ENCODE assay signal across 13 mouse cellular contexts in genomic region chr2:64079765-64080164, GRCm38 (mm10). TPM values are rescaled to one million over a fixed set of nuclear protein-coding genes. Genes with fewer than 3 reads are reported as not detected.
DNase-seq lines count a peak whose midpoint lies in the region; ATAC-seq and TF ChIP-seq lines count a peak whose summit lies in the region.
"Had no signal": no experiment of that assay in that cellular context is flagged by ENCODE, and none has a peak within 500 bp of the region (broad histone marks: within the 10 kb centered on the region; RNA-seq: fewer than 3 reads in every experiment).

No protein-coding gene starts in this region.

- H3K9ac ChIP-seq in forebrain, postnatal 0 days = no peak overlapping the region
- H3K9ac ChIP-seq in midbrain, embryonic 14.5 days (replicated peaks; ENCODE audit: low read length) = no peak overlapping the region; the same call in 1 of the 2 replicates
- no peak overlapping the region for H3K9ac ChIP-seq in kidney, embryonic 14.5 days (ENCODE audit: low read depth, low read length)

- H3K36me3 ChIP-seq in embryonic facial prominence, embryonic 10.5 days (replicated peaks) = no peaks in the 10 kb centered on the region
- H3K36me3 ChIP-seq in forebrain, postnatal 0 days (ENCODE audit: insufficient read depth) = no peaks in the 10 kb centered on the region
- H3K36me3 ChIP-seq in midbrain, embryonic 14.5 days (ENCODE audit: control insufficient read depth, insufficient read depth, low read length) = no peaks in the 10 kb centered on the region
- no peaks in the 10 kb centered on the region for H3K36me3 ChIP-seq in kidney, embryonic 14.5 days (ENCODE audit: control insufficient read depth, insufficient read depth, low read length)

- no peak overlapping the region for H3K4me3 ChIP-seq in embryonic facial prominence, embryonic 10.5 days
- no peak overlapping the region for H3K4me3 ChIP-seq in forebrain, postnatal 0 days (ENCODE audit: low read depth, low read length)
- H3K4me3 ChIP-seq in midbrain, embryonic 14.5 days (replicated peaks; ENCODE audit: low read depth, low read length) = no peak overlapping the region
- H3K4me3 ChIP-seq in kidney, embryonic 14.5 days (ENCODE audit: low read length) = no peak overlapping the region
- H3K4me3 ChIP-seq: myocyte had no signal

- peaks cover 87% of the 10 kb centered on the region for H3K4me1 ChIP-seq in embryonic facial prominence, embryonic 10.5 days
- no peaks in the 10 kb centered on the region for H3K4me1 ChIP-seq in forebrain, postnatal 0 days (ENCODE audit: insufficient read depth)
- peaks cover 53% of the 10 kb centered on the region for H3K4me1 ChIP-seq in midbrain, embryonic 14.5 days (ENCODE audit: control insufficient read depth, insufficient read depth, low read length)
- H3K4me1 ChIP-seq in kidney, embryonic 14.5 days (ENCODE audit: control insufficient read depth, insufficient read depth, low read length) = peaks cover 28% of the 10 kb centered on the region; the same call in 1 of the 2 replicates

- no peak overlapping the region for H3K4me2 ChIP-seq in forebrain, postnatal 0 days (ENCODE audit: low read depth)
- peak overlapping the region; percentile 32 for H3K4me2 ChIP-seq in midbrain, embryonic 14.5 days (ENCODE audit: low read length)
- no peak overlapping the region for H3K4me2 ChIP-seq in kidney, embryonic 14.5 days (replicated peaks; ENCODE audit: low read depth, low read length)

- DNase-seq in heart, adult 11 months = peak; percentile 56
- no peak for DNase-seq in heart, adult 9 months (ENCODE audit: low spot score in 2 of 2)
- DNase-seq in embryonic facial prominence, embryonic 10.5 days (ENCODE audit: low spot score) = peak; percentile 28
- DNase-seq in forebrain, postnatal 0 days = peak; percentile 51
- DNase-seq in midbrain, embryonic 14.5 days = peak; percentile 67
- no peak for DNase-seq in kidney, postnatal 14 days
- DNase-seq in layer of hippocampus, postnatal 10 days (ENCODE audit: low spot score in 2 of 2) = no peak
- DNase-seq: cerebellum, adult 9-11 months; lung, postnatal 36 days; thymus, postnatal 14 days had no signal

- no peak for TF ChIP-seq CTCF in forebrain, postnatal 0 days (IDR thresholded peaks at IDR 0.05; ENCODE audit: low read depth)

- peak; percentile 77 for ATAC-seq in forebrain, postnatal 0 days
- ATAC-seq in midbrain, embryonic 14.5 days (ENCODE audit: low FRiP score, low TSS enrichment) = peak; percentile 58; the same call in 1 of the 2 replicates
- ATAC-seq in kidney, embryonic 14.5 days (ENCODE audit: low FRiP score, low TSS enrichment) = no peak
- ATAC-seq: intestine, postnatal 0 days had no signal

- no peaks in the 10 kb centered on the region for H3K9me3 ChIP-seq in embryonic facial prominence, embryonic 10.5 days
- no peaks in the 10 kb centered on the region for H3K9me3 ChIP-seq in forebrain, postnatal 0 days (ENCODE audit: low read length)
- H3K9me3 ChIP-seq in midbrain, embryonic 14.5 days (ENCODE audit: control insufficient read depth, low read length) = no peaks in the 10 kb centered on the region
- H3K9me3 ChIP-seq in kidney, embryonic 14.5 days (ENCODE audit: control insufficient read depth, low read length) = no peaks in the 10 kb centered on the region

- no peaks in the 10 kb centered on the region for H3K27me3 ChIP-seq in embryonic facial prominence, embryonic 10.5 days (replicated peaks; ENCODE audit: low read depth, poor library complexity, severe bottlenecking)
- no peaks in the 10 kb centered on the region for H3K27me3 ChIP-seq in forebrain, postnatal 0 days (ENCODE audit: insufficient read depth, low read length)
- no peaks in the 10 kb centered on the region for H3K27me3 ChIP-seq in midbrain, embryonic 14.5 days (ENCODE audit: control insufficient read depth, insufficient read depth, low read length)
- no peaks in the 10 kb centered on the region for H3K27me3 ChIP-seq in kidney, embryonic 14.5 days (ENCODE audit: control insufficient read depth, insufficient read depth, low read length)

- H3K27ac ChIP-seq in embryonic facial prominence, embryonic 10.5 days (replicated peaks) = no peak overlapping the region; the same call in 1 of the 2 replicates
- no peak overlapping the region for H3K27ac ChIP-seq in forebrain, postnatal 0 days (ENCODE audit: low read depth, low read length)
- H3K27ac ChIP-seq in midbrain, embryonic 14.5 days (replicated peaks; ENCODE audit: low read depth, low read length) = peak overlapping the region; percentile 49
- H3K27ac ChIP-seq in kidney, embryonic 14.5 days (ENCODE audit: low read depth, low read length) = no peak overlapping the region

- 18% methylated on average over 4 of the region's 4 CpGs for WGBS in embryonic facial prominence, embryonic 10.5 days
- WGBS in forebrain, postnatal 0 days = 15% methylated on average over 4 of the region's 4 CpGs
- WGBS in midbrain, embryonic 14.5 days = 3% methylated on average over 4 of the region's 4 CpGs
- 29% methylated on average over 4 of the region's 4 CpGs for WGBS in kidney, embryonic 14.5 days

RNA-seq across cellular contexts. Expression of gene Fign, which starts 18.1 kb away (rescaled TPM):
- polyA plus RNA-seq in embryonic facial prominence, embryonic 10.5 days (2016; fragmentation: Nextera tagmentation; extraction: Ambion mirVana) = 21.1 and 28.6 TPM in 2 replicates
- total RNA-seq in forebrain, postnatal 0 days (2014; rRNA removed) = 4.1 and 10.7 TPM in 2 replicates
- 3.5 and 11.6 TPM in 2 replicates for polyA plus RNA-seq in forebrain, postnatal 0 days (2015; fragmentation: Nextera tagmentation; extraction: Ambion mirVana)
- 19.7 and 21.2 TPM in 2 replicates for polyA plus RNA-seq in midbrain, embryonic 14.5 days (2014; fragmentation: Nextera tagmentation; extraction: Ambion mirVana)
- polyA plus RNA-seq in kidney, embryonic 14.5 days (2014; fragmentation: Nextera tagmentation; extraction: Ambion mirVana) = 12.3 and 13.1 TPM in 2 replicates
- 1 to 10 TPM; 1.1 to 1.3 TPM for total RNA-seq in layer of hippocampus, postnatal 10 days (2021)

Comparison
In these comparisons a context has a peak if more than half of its experiments do, and no peak if none do; other contexts are left out.
1. DNase-seq: peak in heart, adult 11 months (single experiment), embryonic facial prominence, embryonic 10.5 days (single experiment), forebrain, postnatal 0 days (single experiment) and midbrain, embryonic 14.5 days (single experiment); none in heart, adult 9 months (0 of 2), kidney, postnatal 14 days (single experiment) and layer of hippocampus, postnatal 10 days (0 of 2).